9 mouse cellular contexts compared by ENCODE assay signal in the genomic region with DNA sequence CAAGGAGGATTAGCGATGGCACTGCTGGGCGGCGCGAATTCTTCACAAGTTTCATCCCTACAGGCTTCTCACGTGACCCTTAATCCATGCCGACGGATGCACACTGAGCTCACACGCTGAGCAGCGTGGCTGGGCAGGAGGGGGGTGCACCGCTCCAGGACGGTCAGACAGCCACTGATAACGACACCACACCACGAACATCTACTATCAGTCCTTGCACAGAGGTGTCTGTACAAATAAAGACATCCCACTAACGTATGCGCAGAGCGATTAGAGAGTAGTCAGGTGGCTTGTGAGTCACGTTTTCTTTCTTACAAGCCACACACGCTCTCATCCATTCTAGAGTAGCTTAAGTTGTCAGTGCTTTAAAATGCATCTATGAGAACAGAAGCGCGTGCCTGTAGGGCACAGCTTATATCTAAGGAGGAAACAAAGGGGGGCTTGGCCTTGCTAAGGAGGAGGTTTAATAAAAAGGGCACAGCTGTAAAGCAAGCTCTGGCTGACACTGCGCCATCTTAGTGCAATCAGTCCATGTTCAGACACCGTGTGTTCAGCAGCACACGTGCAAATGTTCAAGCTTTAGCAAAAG. TPM values are rescaled to one million over a fixed set of nuclear protein-coding genes. Genes with fewer than 3 reads are reported as not detected.
DNase-seq lines count a peak whose midpoint lies in the region; ATAC-seq and TF ChIP-seq lines count a peak whose summit lies in the region.
"Had no signal": no experiment of that assay in that cellular context is flagged by ENCODE, and none has a peak within 500 bp of the region (broad histone marks: within the 10 kb centered on the region; RNA-seq: fewer than 3 reads in every experiment).

No protein-coding gene starts in this region.

- DNase-seq in lung, postnatal 0 days (ENCODE audit: low spot score), result no peak
- DNase-seq in lung, adult 18-20 months, result no peak
- DNase-seq in thymus, postnatal 10 days (ENCODE audit: low spot score in 2 of 2), result no peak
- no peak for DNase-seq in left cerebral cortex, adult 11 months (ENCODE audit: low spot score)
- no peak for DNase-seq in testis, postnatal 10 days (ENCODE audit: low spot score)
- DNase-seq in thymus, postnatal 25 days, result no peak

- ATAC-seq in lung, postnatal 0 days, result peak; percentile 44; the same call in 1 of the 2 replicates
- peak; percentile 77 for ATAC-seq in forebrain, embryonic 16.5 days

- WGBS in lung, postnatal 0 days, result 35% methylated on average over 23 of the region's 23 CpGs
- 5% methylated on average over 23 of the region's 23 CpGs for WGBS in forebrain, embryonic 16.5 days

- no peak for TF ChIP-seq EP300 in lung, postnatal 0 days (IDR thresholded peaks at IDR 0.05)

- H3K9me3 ChIP-seq in lung, postnatal 0 days (ENCODE audit: low read length), result no peaks in the 10 kb centered on the region
- H3K9me3 ChIP-seq in forebrain, embryonic 16.5 days (ENCODE audit: control insufficient read depth, low read length), result no peaks in the 10 kb centered on the region
- peaks cover 24% of the 10 kb centered on the region; the same call in 1 of the 2 replicates for H3K9me3 ChIP-seq in megakaryocyte, embryonic 14.5 days

- no peaks in the 10 kb centered on the region for H3K4me1 ChIP-seq in lung, postnatal 0 days (ENCODE audit: insufficient read depth, low read depth, low read length)
- H3K4me1 ChIP-seq in forebrain, embryonic 16.5 days (replicated peaks; ENCODE audit: control insufficient read depth, insufficient read depth, low read length), result peaks cover 8% of the 10 kb centered on the region
- H3K4me1 ChIP-seq in megakaryocyte, embryonic 14.5 days, result peaks cover 6% of the 10 kb centered on the region; the same call in 1 of the 2 replicates

- H3K27ac ChIP-seq in lung, postnatal 0 days (ENCODE audit: low read length), result no peak overlapping the region
- H3K27ac ChIP-seq in forebrain, embryonic 16.5 days (ENCODE audit: low read length), result peak overlapping the region; percentile 49

- peaks cover 18% of the 10 kb centered on the region for H3K36me3 ChIP-seq in lung, postnatal 0 days (ENCODE audit: insufficient read depth, low read length)
- H3K36me3 ChIP-seq in forebrain, embryonic 16.5 days (ENCODE audit: control insufficient read depth, insufficient read depth), result peaks cover 23% of the 10 kb centered on the region
- H3K36me3 ChIP-seq in megakaryocyte, embryonic 14.5 days (replicated peaks; ENCODE audit: low read length), result peaks cover 68% of the 10 kb centered on the region

- H3K9ac ChIP-seq in lung, postnatal 0 days (replicated peaks; ENCODE audit: low read depth), result no peak overlapping the region
- H3K9ac ChIP-seq in forebrain, embryonic 16.5 days (replicated peaks; ENCODE audit: low read depth, low read length), result peak overlapping the region; percentile 33; the same call in 1 of the 2 replicates

- no peak for TF ChIP-seq CTCF in lung, postnatal 0 days (IDR thresholded peaks at IDR 0.05)

- no peaks in the 10 kb centered on the region for H3K27me3 ChIP-seq in lung, postnatal 0 days (replicated peaks; ENCODE audit: insufficient read depth, low read length)
- no peaks in the 10 kb centered on the region for H3K27me3 ChIP-seq in forebrain, embryonic 16.5 days (replicated peaks; ENCODE audit: control insufficient read depth, insufficient read depth, low read length)
- no peaks in the 10 kb centered on the region for H3K27me3 ChIP-seq in megakaryocyte, embryonic 14.5 days (replicated peaks)

- H3K4me3 ChIP-seq in lung, postnatal 0 days (ENCODE audit: low read depth, low read length), result no peak overlapping the region
- H3K4me3 ChIP-seq in forebrain, embryonic 16.5 days (replicated peaks; ENCODE audit: low read length), result peak overlapping the region; percentile 17; the same call in 1 of the 2 replicates
- H3K4me3 ChIP-seq in megakaryocyte, embryonic 14.5 days (replicated peaks), result peak overlapping the region; percentile 62
- H3K4me3 ChIP-seq: myocyte had no signal

- no peak overlapping the region for H3K4me2 ChIP-seq in lung, postnatal 0 days (replicated peaks; ENCODE audit: low read depth, low read length)
- peak overlapping the region; percentile 36 for H3K4me2 ChIP-seq in forebrain, embryonic 16.5 days (ENCODE audit: low read length)

RNA-seq across cellular contexts. Expression of a gene that starts 17.5 kb away (rescaled TPM):
- polyA plus RNA-seq in lung, postnatal 0 days (2015; fragmentation: Nextera tagmentation; extraction: Ambion mirVana), result 25.9 and 28.0 TPM in 2 replicates
- polyA plus RNA-seq in forebrain, embryonic 16.5 days (2015; fragmentation: Nextera tagmentation; extraction: Ambion mirVana), result 38.4 and 42.7 TPM in 2 replicates
- 2.7 TPM in 1 of 2 replicates, not detected in the other for polyA plus RNA-seq in megakaryocyte, embryonic 14.5 days (2012; ENCODE audit: insufficient read depth, low replicate concordance)

RNA-seq across cellular contexts. Expression of a gene that starts 57.0 kb away (rescaled TPM):
- 19.9 and 25.7 TPM in 2 replicates for polyA plus RNA-seq in lung, postnatal 0 days (2015; fragmentation: Nextera tagmentation; extraction: Ambion mirVana)
- polyA plus RNA-seq in forebrain, embryonic 16.5 days (2015; fragmentation: Nextera tagmentation; extraction: Ambion mirVana), result 38.4 and 49.3 TPM in 2 replicates
- 13.3 and 24.8 TPM in 2 replicates for polyA plus RNA-seq in megakaryocyte, embryonic 14.5 days (2012; ENCODE audit: insufficient read depth, low replicate concordance)
